Mouse (Mus musculus): ENCODE measurements around the gene Irx2. TPM values are rescaled to one million over a fixed set of nuclear protein-coding genes. Genes with fewer than 3 reads are reported as not detected.
A peak's percentile ranks its signal among the peaks of the same experiment; 100 is the strongest.

Gene Irx2
- polyA plus RNA-seq, 1 experiment = 7.7 TPM

- Histone ChIP-seq H3ac (ENCODE audit: control insufficient read depth, insufficient read length, low read depth) (no peak overlapping the region), H3K79me2 (ENCODE audit: control insufficient read depth, insufficient read depth) (no peaks in the 10 kb centered on the region), H3K79me3 (ENCODE audit: low read depth) (no peaks in the 10 kb centered on the region), H3K36me3 (ENCODE audit: control insufficient read depth, insufficient read depth) (no peaks in the 10 kb centered on the region), H3K4me3 (ENCODE audit: insufficient read depth, poor library complexity, severe bottlenecking) (no peak overlapping the region), H3K27me3 (ENCODE audit: control insufficient read depth, insufficient read depth, insufficient read length) (no peaks in the 10 kb centered on the region)
- no peak for TF ChIP-seq MYOG (IDR thresholded peaks at IDR 0.05; ENCODE audit: control insufficient read depth, extremely low read depth, insufficient read length)
- peak; percentile 7 for TF ChIP-seq CTCF (IDR thresholded peaks at IDR 0.05; ENCODE audit: control insufficient read depth, insufficient read depth, insufficient read length)
- TF ChIP-seq MAX (IDR thresholded peaks at IDR 0.05) = no peak
These were observed 19.9 kb upstream of the Irx2 start for GRCm38 (mm10) chr13:72608706-72609105.

- no peak overlapping the region for H3K4me3 ChIP-seq (ENCODE audit: insufficient read depth, poor library complexity, severe bottlenecking)
- no peak overlapping the region for H3ac ChIP-seq (ENCODE audit: control insufficient read depth, insufficient read length, low read depth)
- no peaks in the 10 kb centered on the region for H3K27me3 ChIP-seq (ENCODE audit: control insufficient read depth, insufficient read depth, insufficient read length)
- H3K79me3 ChIP-seq (ENCODE audit: low read depth) = no peaks in the 10 kb centered on the region
- H3K36me3 ChIP-seq (ENCODE audit: control insufficient read depth, insufficient read depth) = no peaks in the 10 kb centered on the region
- TF ChIP-seq FOSL1 (IDR thresholded peaks at IDR 0.05; ENCODE audit: insufficient read depth, low read length, poor library complexity, severe bottlenecking) = no peak
- no peak for TF ChIP-seq MYOG (IDR thresholded peaks at IDR 0.05; ENCODE audit: control insufficient read depth, extremely low read depth, insufficient read length)
- TF ChIP-seq CTCF (IDR thresholded peaks at IDR 0.05; ENCODE audit: control insufficient read depth, insufficient read depth, insufficient read length) = no peak
- no peak for TF ChIP-seq USF1 (IDR thresholded peaks at IDR 0.05; ENCODE audit: low read depth)
- TF ChIP-seq CEBPB (IDR thresholded peaks at IDR 0.05; ENCODE audit: low read depth) = no peak
- TF ChIP-seq MAX (IDR thresholded peaks at IDR 0.05) = no peak
- TF ChIP-seq MYOD1 (IDR thresholded peaks at IDR 0.05; ENCODE audit: control insufficient read depth, insufficient read length, low read depth) = no peak
- no peaks in the 10 kb centered on the region for H3K79me2 ChIP-seq (ENCODE audit: control insufficient read depth, insufficient read depth)
These were observed 18.3 kb upstream of the Irx2 start for GRCm38 (mm10) chr13:72610277-72610676.

- H3ac ChIP-seq (ENCODE audit: control insufficient read depth, insufficient read length, low read depth) = no peak overlapping the region
- H3K4me3 ChIP-seq (ENCODE audit: insufficient read depth, poor library complexity, severe bottlenecking) = no peak overlapping the region
- no peaks in the 10 kb centered on the region for H3K79me3 ChIP-seq (ENCODE audit: low read depth)
- H3K36me3 ChIP-seq (ENCODE audit: control insufficient read depth, insufficient read depth) = no peaks in the 10 kb centered on the region
- no peaks in the 10 kb centered on the region for H3K79me2 ChIP-seq (ENCODE audit: control insufficient read depth, insufficient read depth)
- no peaks in the 10 kb centered on the region for H3K27me3 ChIP-seq (ENCODE audit: control insufficient read depth, insufficient read depth, insufficient read length)
- TF ChIP-seq CTCF (IDR thresholded peaks at IDR 0.05; ENCODE audit: control insufficient read depth, insufficient read depth, insufficient read length) (no peak), FOSL1 (IDR thresholded peaks at IDR 0.05; ENCODE audit: insufficient read depth, low read length, poor library complexity, severe bottlenecking) (no peak), MYOG (IDR thresholded peaks at IDR 0.05; ENCODE audit: control insufficient read depth, extremely low read depth, insufficient read length) (no peak)
These were observed 4.4 kb upstream of the Irx2 start for GRCm38 (mm10) chr13:72623926-72624846.

- TF ChIP-seq FOSL1 (IDR thresholded peaks at IDR 0.05; ENCODE audit: insufficient read depth, low read length, poor library complexity, severe bottlenecking) (no peak), MYOG (IDR thresholded peaks at IDR 0.05; ENCODE audit: control insufficient read depth, extremely low read depth, insufficient read length) (no peak), MAX (IDR thresholded peaks at IDR 0.05) (no peak), USF1 (IDR thresholded peaks at IDR 0.05; ENCODE audit: low read depth) (no peak), MYOD1 (IDR thresholded peaks at IDR 0.05; ENCODE audit: control insufficient read depth, insufficient read length, low read depth) (no peak), CEBPB (IDR thresholded peaks at IDR 0.05; ENCODE audit: low read depth) (no peak), CTCF (IDR thresholded peaks at IDR 0.05; ENCODE audit: control insufficient read depth, insufficient read depth, insufficient read length) (no peak)
- Histone ChIP-seq H3K79me2 (ENCODE audit: control insufficient read depth, insufficient read depth) (peaks cover under 1% of the 10 kb centered on the region), H3K79me3 (ENCODE audit: low read depth) (no peaks in the 10 kb centered on the region), H3K27me3 (ENCODE audit: control insufficient read depth, insufficient read depth, insufficient read length) (no peaks in the 10 kb centered on the region), H3ac (ENCODE audit: control insufficient read depth, insufficient read length, low read depth) (no peak overlapping the region), H3K36me3 (ENCODE audit: control insufficient read depth, insufficient read depth) (no peaks in the 10 kb centered on the region), H3K4me3 (ENCODE audit: insufficient read depth, poor library complexity, severe bottlenecking) (no peak overlapping the region)
These were observed 3.8 kb upstream of the Irx2 start for GRCm38 (mm10) chr13:72624847-72625170.

- Histone ChIP-seq H3K27me3 (ENCODE audit: control insufficient read depth, insufficient read depth, insufficient read length) (no peaks in the 10 kb centered on the region), H3K36me3 (ENCODE audit: control insufficient read depth, insufficient read depth) (no peaks in the 10 kb centered on the region), H3K79me3 (ENCODE audit: low read depth) (peaks cover 2% of the 10 kb centered on the region), H3ac (ENCODE audit: control insufficient read depth, insufficient read length, low read depth) (no peak overlapping the region), H3K4me3 (ENCODE audit: insufficient read depth, poor library complexity, severe bottlenecking) (no peak overlapping the region), H3K79me2 (ENCODE audit: control insufficient read depth, insufficient read depth) (peaks cover 6% of the 10 kb centered on the region)
- TF ChIP-seq CEBPB (IDR thresholded peaks at IDR 0.05; ENCODE audit: low read depth) = no peak
- TF ChIP-seq CTCF (IDR thresholded peaks at IDR 0.05; ENCODE audit: control insufficient read depth, insufficient read depth, insufficient read length) = no peak
- TF ChIP-seq MYOD1 (IDR thresholded peaks at IDR 0.05; ENCODE audit: control insufficient read depth, insufficient read length, low read depth) = no peak
- TF ChIP-seq MYOG (IDR thresholded peaks at IDR 0.05; ENCODE audit: control insufficient read depth, extremely low read depth, insufficient read length) = no peak
- TF ChIP-seq MAX (IDR thresholded peaks at IDR 0.05) = no peak
- no peak for TF ChIP-seq FOSL1 (IDR thresholded peaks at IDR 0.05; ENCODE audit: insufficient read depth, low read length, poor library complexity, severe bottlenecking)
- no peak for TF ChIP-seq USF1 (IDR thresholded peaks at IDR 0.05; ENCODE audit: low read depth)
These were observed 3.2 kb upstream of the Irx2 start for GRCm38 (mm10) chr13:72625236-72625950.

Measured in C2C12 (cell line).